Mouse (Mus musculus): Measurements from ENCODE around the gene Mars.

The Mars gene

DNA sequence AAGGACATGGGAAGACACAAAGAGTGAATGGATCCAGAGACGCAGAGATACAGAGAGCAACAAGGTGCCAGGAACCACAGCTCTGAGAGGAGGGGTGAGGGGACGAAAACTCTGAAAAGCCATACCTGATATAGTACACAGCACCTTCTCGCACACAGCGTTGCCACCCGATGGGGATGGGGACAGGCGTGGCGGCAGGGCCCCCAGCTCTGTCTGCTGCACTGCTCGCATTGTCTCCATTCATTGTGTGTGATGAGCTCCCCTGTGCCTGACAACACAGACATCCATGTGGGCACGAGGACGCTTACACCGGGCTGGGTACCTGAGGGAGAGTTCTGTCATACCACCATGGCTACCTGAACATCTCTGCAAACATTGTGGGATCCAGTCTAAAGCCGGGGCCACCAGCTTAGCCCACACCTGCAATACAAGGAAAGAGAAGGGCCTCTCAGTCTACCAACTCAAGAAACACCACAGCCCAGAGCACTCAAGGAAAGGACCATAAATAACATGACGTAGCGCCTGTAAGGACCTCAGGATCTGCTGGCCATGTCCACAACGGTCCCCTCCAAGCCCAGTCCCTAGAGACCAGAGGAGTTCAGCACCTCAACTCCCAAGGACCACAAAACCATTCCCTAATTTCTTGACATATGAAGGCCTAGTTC is 24.2 kb downstream of the Mars start:
- no peak for DNase-seq (ENCODE audit: low spot score)

GRCm38 (mm10) chr10:127286730-127287129 is 24.9 kb downstream of the Mars start:
- no peak for DNase-seq (ENCODE audit: low spot score)

DNA sequence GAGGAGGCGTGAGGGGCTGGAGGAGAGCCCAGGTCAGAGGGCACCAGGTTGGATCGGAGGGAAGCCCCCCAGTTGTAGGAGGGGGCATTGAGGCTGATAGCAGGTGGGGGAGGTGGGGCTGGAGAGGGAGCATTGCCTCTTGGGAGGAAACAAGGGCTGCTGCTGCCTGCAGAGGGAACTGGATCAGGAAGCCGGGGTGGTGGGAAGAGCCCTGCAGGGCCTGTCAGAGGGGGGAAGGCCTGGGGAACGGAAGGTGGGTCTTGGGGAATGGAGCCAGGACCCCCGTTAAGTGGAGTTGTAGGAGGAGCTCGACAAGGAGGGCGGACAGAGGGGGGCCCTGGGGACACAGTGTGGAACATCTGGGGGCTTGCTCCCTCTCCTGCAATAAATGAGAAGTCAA is 25.4 kb downstream of the Mars start:
- DNase-seq (ENCODE audit: low spot score), result no peak

- no peak for DNase-seq (ENCODE audit: low spot score)
Observed at GRCm38 (mm10) chr10:127285644-127286043, 25.9 kb downstream of the Mars start.

GRCm38 (mm10) chr10:127284724-127285500 is 26.7 kb downstream of the Mars start:
- no peak for DNase-seq (ENCODE audit: low spot score)

- no peak for DNase-seq (ENCODE audit: low spot score)
Observed at GRCm38 (mm10) chr10:127284105-127284622, 27.4 kb downstream of the Mars start.

DNA sequence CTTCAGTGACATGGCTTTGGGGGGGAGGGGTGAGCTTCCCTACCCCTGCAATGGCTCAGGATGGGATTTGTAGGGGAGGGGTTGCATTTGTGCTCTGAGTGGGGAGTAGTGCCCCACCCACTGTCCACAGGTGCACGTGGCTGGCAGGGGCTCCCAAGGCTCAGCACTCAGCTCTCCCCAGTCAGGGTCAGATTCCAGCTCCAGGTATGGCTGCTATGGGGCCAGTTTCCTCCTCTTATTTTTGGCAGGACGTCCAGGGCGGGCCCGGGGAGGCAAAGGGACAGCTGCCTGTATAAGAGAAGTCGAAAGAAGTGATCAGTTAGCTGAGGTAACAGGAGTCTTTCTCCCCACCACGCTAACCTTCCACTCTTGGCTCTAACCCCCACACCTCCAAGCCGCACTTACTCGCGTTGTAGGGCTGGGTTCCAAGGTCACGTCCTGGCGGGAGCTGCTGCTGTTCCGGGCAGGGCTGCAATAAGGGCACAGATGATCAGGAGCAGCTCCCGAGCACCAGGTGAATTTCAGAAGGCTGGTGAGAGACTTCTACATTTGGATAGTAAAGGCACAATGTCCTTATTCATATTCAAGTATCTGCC is 28.9 kb downstream of the Mars start:
- no peak for DNase-seq (ENCODE audit: low spot score)

GRCm38 (mm10) chr10:127281316-127281715 is 30.3 kb downstream of the Mars start:
- no peak for DNase-seq (ENCODE audit: low spot score)

DNA sequence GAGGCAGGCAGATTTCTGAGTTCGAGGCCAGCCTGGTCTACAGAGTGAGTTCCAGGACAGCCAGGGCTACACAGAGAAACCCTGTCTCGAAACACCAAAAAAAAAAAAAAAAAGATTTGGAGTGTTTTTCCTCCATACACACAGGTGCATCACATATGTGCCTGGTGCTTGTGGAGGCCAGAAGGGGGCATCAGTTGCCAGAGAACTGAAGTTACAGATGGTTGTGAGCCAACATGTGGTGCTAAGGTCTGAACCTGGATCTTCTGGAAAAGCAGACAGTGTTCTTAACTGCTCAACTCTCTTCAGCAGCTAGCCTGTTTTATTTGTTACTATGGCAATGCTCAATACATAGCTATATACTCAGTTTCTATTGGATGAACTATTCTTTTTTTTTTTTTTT is 31.9 kb downstream of the Mars start:
- no peak for DNase-seq (ENCODE audit: low spot score)

DNA sequence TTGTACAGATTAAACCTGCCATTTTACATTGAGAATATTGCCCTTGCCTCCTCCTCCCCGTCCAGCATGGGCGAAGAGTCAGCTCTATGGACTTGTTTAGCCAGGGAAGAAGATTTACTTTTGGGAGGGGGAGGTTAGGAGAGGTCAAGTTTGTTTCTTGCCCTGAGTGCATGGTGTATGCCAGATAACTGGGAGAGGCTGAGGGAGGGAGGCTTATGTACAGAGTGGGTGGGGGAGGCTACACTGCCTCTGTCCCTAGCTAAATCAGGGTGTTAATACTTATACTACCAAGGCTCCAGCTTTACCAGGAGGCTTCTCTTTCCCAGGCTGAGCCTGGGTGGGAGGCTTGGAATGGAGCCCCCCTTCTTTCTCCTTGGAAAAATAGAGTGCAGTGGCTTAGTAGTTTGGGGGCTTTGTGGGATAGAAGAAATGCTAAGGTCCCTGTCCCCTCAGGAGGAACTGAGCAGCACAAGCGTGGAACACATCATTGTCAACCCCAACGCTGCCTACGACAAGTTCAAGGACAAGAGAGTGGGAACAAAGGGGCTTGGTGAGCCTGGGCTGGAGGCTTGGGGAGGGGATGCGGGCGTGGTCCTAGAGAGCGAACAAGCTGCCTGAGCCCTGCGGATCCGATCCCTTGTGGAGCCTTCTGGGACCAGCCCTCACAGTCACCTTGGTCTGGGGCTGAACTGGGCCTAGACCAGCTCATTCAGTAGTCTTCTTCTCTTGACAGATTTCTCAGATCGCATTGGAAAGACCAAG is 37.1 kb downstream of the Mars start:
- DNase-seq (ENCODE audit: low spot score), result no peak

- DNase-seq (ENCODE audit: low spot score), result no peak
Observed at GRCm38 (mm10) chr10:127272371-127272770, 39.2 kb downstream of the Mars start.

DNA sequence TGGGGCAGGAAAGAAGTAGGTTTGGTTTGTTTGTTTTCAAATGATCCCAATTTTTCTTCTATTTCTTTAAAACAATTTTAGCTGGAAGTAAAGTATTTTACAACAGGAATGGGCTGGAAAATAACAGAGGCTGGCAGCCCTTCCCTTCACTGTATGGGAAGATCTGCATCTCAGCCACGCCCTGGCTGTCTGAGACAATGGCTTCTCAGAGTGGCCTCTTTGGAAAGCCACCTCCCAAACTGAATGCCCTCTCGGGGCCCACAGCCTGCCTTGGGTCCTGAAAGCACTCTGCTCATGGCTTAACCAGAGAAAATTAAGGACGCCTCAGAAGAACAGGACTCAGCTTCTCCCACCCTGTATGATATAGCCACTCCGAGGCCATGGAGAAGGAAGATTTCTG is 41.7 kb downstream of the Mars start:
- DNase-seq (ENCODE audit: low spot score), result no peak

- no peak for DNase-seq (ENCODE audit: low spot score)
Observed at GRCm38 (mm10) chr10:127269036-127269435, 42.5 kb downstream of the Mars start.

DNA sequence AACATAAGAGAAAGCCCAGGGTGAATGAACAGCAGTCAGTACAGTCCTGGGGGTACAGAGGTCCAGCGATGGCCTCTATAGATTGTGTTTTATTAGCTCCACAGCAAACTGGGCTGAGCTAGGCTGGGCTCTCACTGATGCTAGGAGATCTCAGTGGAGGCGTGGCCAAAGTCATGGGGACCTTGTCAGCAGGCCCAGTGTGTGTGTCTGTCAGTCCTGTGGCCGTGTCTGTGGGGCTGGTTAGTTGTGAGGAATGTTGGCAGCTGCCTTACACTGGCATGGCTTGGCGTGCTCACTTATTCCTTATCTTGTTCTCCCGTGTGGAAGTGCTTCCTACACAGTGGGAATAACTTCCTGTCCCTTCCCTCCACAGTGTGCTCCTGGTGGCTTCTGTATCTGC is 43.2 kb downstream of the Mars start:
- DNase-seq (ENCODE audit: low spot score), result no peak

DNA sequence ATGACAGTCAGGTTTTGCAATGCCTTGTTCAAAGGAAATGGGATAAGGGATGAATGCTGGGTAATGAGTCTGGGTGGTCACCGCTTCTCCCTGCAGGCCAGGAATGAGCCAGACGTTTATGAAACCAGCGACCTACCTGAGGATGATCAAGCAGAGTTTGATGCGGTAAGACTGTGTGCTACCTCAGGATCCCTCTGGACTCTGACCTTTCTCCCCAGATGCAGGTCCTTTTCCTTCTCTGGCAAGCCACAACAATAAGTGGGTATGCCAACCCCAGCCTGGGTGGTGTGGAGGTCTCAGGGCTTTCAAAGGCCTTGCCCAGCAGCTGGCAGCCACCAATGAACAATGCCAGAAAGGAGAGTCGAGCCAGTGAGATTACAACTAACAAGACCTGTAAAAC is 44.3 kb downstream of the Mars start:
- no peak for DNase-seq (ENCODE audit: low spot score)

DNA sequence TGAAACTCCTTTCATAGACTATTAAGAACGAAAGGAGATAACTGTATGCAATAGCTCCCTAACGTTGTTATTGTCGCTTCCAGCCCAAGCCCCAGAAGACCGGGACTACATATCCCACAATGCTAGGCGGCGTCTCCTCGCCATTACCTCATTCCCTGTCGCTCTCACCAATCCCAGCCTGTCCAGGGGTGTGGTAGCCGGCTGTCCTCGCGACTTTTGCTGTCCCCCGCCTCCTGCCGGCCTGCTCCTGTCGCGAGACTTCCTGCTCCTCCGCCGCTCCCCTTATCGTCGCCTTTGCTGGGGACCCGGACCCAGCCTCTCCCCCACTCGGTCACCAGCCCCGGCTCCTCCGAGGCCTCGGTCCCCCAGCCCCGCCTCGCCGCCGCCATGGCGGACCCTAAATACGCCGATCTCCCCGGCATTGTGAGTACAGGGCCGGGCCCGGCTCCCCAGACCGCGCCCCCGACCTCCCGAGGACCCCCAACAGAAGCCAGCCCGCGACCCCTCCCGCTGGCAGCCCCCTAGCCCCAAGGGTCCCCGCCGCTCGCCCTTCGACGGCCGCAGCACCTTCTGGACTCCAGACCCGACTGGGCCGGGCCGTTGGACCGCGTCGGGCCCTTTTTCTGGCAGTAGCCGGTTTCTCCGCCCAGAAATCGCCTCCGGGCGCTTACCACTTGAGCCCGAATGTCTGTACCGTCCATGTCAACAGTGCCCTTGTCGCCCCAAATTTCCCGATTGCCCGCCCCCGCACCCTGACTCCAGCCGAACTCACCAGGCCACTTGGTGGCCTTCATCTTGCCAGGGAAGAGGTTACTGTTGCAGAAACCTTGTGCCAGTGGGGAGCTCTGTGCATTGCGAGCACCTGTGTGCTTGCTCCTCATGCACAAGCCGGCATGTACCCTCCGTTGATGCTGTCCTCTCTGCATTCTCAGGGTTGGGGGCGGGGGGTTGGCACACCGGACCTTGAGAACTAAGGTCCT is 45.2 kb downstream of the Mars start, which contains the start of gene Dctn2:
Gene Dctn2, plus strand, starts transcription at position 257 of the 980 bp plus-strand sequence.
- DNase-seq (ENCODE audit: low spot score), result peak; percentile 94

GRCm38 (mm10) chr10:127265727-127266111 is 45.9 kb downstream of the Mars start:
- no peak for DNase-seq (ENCODE audit: low spot score)

DNA sequence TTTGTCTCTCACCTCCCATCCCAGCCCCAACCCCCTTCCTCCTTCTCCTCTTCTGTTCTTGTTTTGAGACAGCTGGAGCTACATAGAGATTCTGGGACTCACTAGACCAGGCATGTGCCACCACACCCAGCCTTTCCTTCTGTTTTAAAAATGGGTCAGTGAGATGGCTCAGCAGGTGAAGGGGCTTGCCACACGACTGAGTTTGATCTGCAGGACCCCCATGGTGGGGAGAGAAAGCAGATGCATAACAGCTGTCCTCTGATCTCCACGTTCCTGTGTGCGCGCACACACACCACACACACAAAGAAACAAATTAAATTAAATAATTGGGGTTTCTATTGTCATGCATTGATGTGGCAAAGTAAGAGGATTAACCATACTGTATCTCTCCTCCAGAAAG is 46.6 kb downstream of the Mars start:
- DNase-seq (ENCODE audit: low spot score), result no peak

DNA sequence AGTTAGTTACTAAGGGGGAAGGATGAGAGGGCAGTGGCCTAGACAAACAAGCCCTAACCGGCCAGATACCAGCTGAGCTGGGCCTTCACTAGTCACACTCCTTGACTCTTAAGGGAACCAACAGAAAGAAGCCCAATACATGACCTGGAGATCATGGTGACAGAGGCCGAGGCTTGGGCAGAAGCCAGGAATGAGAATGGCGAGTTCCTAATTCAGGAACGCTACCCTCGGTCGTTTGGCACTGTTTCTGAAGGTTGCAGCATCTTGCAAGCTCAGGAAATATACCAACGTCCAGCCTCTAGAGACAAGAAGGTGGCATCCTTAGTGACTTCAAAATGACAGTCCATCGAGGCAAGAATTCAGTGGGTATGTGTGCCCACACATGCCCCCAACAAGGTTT is 47.2 kb downstream of the Mars start:
- DNase-seq (ENCODE audit: low spot score), result no peak

GRCm38 (mm10) chr10:127263631-127264030 is 48.0 kb downstream of the Mars start:
- DNase-seq (ENCODE audit: low spot score), result no peak
